17 mouse cellular contexts compared by ENCODE assay signal in the genomic region with DNA sequence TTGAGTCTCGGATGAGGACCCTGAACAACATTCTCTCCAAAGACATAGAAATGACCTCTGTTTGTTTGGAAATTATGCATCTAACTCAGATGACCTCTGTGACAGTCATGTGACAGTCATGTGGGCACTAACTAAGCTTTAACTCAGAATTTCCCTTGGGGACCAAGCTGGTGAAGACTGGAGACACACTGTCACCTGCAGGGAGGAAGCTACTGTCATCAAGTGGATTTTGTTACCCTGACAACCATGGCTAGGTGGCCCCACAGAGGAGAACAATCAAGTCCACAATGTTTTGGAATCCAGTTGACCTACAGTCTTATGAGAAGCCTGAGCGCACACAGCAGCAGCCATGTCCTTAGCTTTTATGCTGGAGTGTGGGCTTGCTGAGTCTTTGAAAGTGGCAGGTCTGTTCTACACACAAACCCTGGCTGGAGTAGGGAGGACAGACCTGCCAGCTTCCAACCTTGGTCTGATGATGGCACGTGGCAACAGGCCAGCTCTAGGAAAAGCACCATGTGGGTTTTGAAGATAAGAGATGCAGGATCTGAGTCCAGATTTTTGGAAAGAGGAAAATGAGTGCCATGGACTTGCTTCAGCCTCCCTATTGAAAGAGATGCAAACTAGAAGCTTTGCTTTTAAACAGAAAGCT.
DNase-seq lines count a peak whose midpoint lies in the region; ATAC-seq and TF ChIP-seq lines count a peak whose summit lies in the region.
"Had no signal": no experiment of that assay in that cellular context is flagged by ENCODE, and none has a peak within 500 bp of the region (broad histone marks: within the 10 kb centered on the region; RNA-seq: fewer than 3 reads in every experiment).

No protein-coding gene starts in this region.

- 68% methylated on average over 3 of the region's 3 CpGs for WGBS in midbrain, embryonic 15.5 days
- WGBS in midbrain, embryonic 13.5 days = 69% methylated on average over 3 of the region's 3 CpGs
- WGBS in bone marrow, adult 2 months = 72% methylated on average over 3 of the region's 3 CpGs

- 0 out of 2 replicates have a peak, but pooled peaks have one; percentile 58 for ATAC-seq in midbrain, embryonic 15.5 days (replicated peaks)
- no peak for ATAC-seq in midbrain, embryonic 13.5 days
- ATAC-seq: forebrain, postnatal 0 days; hindbrain, embryonic 16.5 days had no signal

- TF ChIP-seq CTCF in bone marrow, adult 2 months (IDR thresholded peaks at IDR 0.05; ENCODE audit: control insufficient read depth, insufficient read depth, low read length) = no peak

- H3K27me3 ChIP-seq in midbrain, embryonic 15.5 days (replicated peaks) = no peaks in the 10 kb centered on the region
- no peaks in the 10 kb centered on the region for H3K27me3 ChIP-seq in midbrain, embryonic 13.5 days
- H3K27me3 ChIP-seq: limb, embryonic 15.5 days had no signal

- peak; percentile 23 to 70 for DNase-seq in adrenal gland, adult (ENCODE audit: inconsistent age in 2 of 2, low spot score in 1 of 2)
- no peak for DNase-seq in adrenal gland, postnatal 4 days (ENCODE audit: low spot score in 2 of 2)
- peak; percentile 65 to 74 for DNase-seq in cerebellum, postnatal 10 days
- DNase-seq in kidney, postnatal 14 days = no peak
- DNase-seq in frontal cortex, adult 2 months (ENCODE audit: extremely low spot score in 1 of 2, low spot score in 1 of 2) = no peak
- DNase-seq: forebrain, postnatal 0 days; gastrocnemius, postnatal 14 days; kidney, adult 2 months; right cerebral cortex, postnatal 14 days; thymus, adult 18-20 months had no signal

- H3K9me3 ChIP-seq in midbrain, embryonic 15.5 days = no peaks in the 10 kb centered on the region
- no peaks in the 10 kb centered on the region for H3K9me3 ChIP-seq in midbrain, embryonic 13.5 days
- H3K9me3 ChIP-seq: limb, embryonic 15.5 days; megakaryocyte, embryonic 14.5 days had no signal

- H3K4me3 ChIP-seq in midbrain, embryonic 15.5 days = no peak overlapping the region
- H3K4me3 ChIP-seq in midbrain, embryonic 13.5 days (replicated peaks) = no peak overlapping the region
- H3K4me3 ChIP-seq in bone marrow, adult 2 months (replicated peaks; ENCODE audit: control insufficient read depth, low read depth, low read length) = no peak overlapping the region
- H3K4me3 ChIP-seq: limb, embryonic 15.5 days; megakaryocyte, embryonic 14.5 days had no signal

- H3K27ac ChIP-seq in midbrain, embryonic 15.5 days = no peak overlapping the region
- H3K27ac ChIP-seq in midbrain, embryonic 13.5 days = no peak overlapping the region
- H3K27ac ChIP-seq in bone marrow, adult 2 months (ENCODE audit: control insufficient read depth, insufficient read depth, low read depth, low read length, poor library complexity) = peak overlapping the region; percentile 65
- H3K27ac ChIP-seq: limb, embryonic 15.5 days had no signal

- no peak for TF ChIP-seq POLR2A in bone marrow, adult 2 months (IDR thresholded peaks at IDR 0.05; ENCODE audit: borderline replicate concordance, control insufficient read depth, low read depth, low read length)

- H3K4me1 ChIP-seq in midbrain, embryonic 15.5 days = peaks cover 7% of the 10 kb centered on the region
- H3K4me1 ChIP-seq in midbrain, embryonic 13.5 days (replicated peaks) = peaks cover 12% of the 10 kb centered on the region
- no peaks in the 10 kb centered on the region; the same call in 1 of the 2 replicates for H3K4me1 ChIP-seq in bone marrow, adult 2 months (ENCODE audit: control insufficient read depth, insufficient read depth, low read length)

- no peaks in the 10 kb centered on the region for H3K36me3 ChIP-seq in midbrain, embryonic 15.5 days (replicated peaks)
- H3K36me3 ChIP-seq in midbrain, embryonic 13.5 days = no peaks in the 10 kb centered on the region
- H3K36me3 ChIP-seq: limb, embryonic 15.5 days had no signal

- H3K4me2 ChIP-seq in midbrain, embryonic 15.5 days = no peak overlapping the region
- no peak overlapping the region for H3K4me2 ChIP-seq in midbrain, embryonic 13.5 days (replicated peaks)
- H3K4me2 ChIP-seq: heart, embryonic 11.5 days; limb, embryonic 15.5 days had no signal

- H3K9ac ChIP-seq in midbrain, embryonic 15.5 days = no peak overlapping the region
- no peak overlapping the region for H3K9ac ChIP-seq in midbrain, embryonic 13.5 days (replicated peaks)
- H3K9ac ChIP-seq: forebrain, postnatal 0 days; limb, embryonic 15.5 days had no signal

Comparison
In these comparisons a context has a peak if more than half of its experiments do, and no peak if none do; other contexts are left out.
1. DNase-seq: peak in adrenal gland, adult (2 of 2) and cerebellum, postnatal 10 days (2 of 2); none in adrenal gland, postnatal 4 days (0 of 2), kidney, postnatal 14 days (single experiment) and frontal cortex, adult 2 months (0 of 2).